Mouse (Mus musculus) retina, postnatal 7 days (tissue): Measurements from ENCODE around the gene Ankrd13b.
"Not testable (repeated sequence)": the region's sequence is repeated elsewhere in the genome, so short reads cannot be mapped to it uniquely, and the experiment has no call there.

ENCODE experiments used
- DNase-seq: peaks from one replicate; pipeline ENCODE4 v3.0.0-alpha.2; 2012; ENCODE audit warnings: low read depth, low spot score

The Ankrd13b gene

GRCm38 (mm10) chr11:77489591-77490235 lies at the start of gene Ankrd13b:
Ankrd13b (minus strand) TSS chr11:77489678.
- peak; percentile 67 for DNase-seq

GRCm38 (mm10) chr11:77532202-77532846 lies 42.8 kb upstream of the Ankrd13b start:
- DNase-seq = no peak

DNA sequence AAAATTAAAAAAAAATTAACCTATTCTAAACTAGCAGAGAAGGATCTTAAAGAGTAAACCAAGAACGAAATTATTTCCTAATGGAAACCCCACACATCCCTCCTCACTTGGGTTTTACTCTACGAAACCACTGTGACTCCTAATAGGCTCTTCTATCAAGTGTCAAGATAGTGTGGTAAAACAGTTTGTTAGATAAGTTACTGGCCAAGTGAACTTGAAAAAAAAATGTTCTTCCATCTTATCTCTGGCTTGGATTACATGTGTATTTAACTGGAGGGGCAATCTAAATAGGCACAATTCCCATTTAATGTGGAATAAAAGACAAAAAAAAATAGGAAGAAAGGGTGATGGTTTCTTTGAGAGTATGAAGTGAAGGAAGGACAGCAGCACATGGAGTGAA lies 41.4 kb upstream of the Ankrd13b start:
- DNase-seq = no peak

DNA sequence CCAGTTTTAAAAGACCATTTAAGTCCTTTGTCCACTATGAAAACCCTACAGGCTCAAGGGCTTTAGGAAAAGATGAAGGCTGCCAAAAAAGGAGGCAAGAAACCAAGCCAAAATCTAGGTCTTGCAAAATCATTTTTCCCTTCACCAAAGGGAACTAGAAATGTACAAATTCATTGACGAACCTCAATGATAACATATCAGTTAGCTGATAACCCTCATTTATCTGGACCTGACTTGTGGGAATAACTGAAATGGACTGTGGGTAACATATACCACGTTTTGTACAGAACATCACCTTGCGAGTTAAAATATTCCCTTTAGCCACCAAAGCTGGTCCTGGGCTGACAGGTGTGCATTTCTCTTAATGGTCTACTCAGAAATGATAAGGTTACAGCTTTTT lies 40.2 kb upstream of the Ankrd13b start:
- DNase-seq = no peak

GRCm38 (mm10) chr11:77528420-77528819 lies 38.9 kb upstream of the Ankrd13b start:
- DNase-seq = not testable (repeated sequence)

- no peak for DNase-seq
Observed at GRCm38 (mm10) chr11:77525804-77526486, 36.5 kb upstream of the Ankrd13b start.

DNA sequence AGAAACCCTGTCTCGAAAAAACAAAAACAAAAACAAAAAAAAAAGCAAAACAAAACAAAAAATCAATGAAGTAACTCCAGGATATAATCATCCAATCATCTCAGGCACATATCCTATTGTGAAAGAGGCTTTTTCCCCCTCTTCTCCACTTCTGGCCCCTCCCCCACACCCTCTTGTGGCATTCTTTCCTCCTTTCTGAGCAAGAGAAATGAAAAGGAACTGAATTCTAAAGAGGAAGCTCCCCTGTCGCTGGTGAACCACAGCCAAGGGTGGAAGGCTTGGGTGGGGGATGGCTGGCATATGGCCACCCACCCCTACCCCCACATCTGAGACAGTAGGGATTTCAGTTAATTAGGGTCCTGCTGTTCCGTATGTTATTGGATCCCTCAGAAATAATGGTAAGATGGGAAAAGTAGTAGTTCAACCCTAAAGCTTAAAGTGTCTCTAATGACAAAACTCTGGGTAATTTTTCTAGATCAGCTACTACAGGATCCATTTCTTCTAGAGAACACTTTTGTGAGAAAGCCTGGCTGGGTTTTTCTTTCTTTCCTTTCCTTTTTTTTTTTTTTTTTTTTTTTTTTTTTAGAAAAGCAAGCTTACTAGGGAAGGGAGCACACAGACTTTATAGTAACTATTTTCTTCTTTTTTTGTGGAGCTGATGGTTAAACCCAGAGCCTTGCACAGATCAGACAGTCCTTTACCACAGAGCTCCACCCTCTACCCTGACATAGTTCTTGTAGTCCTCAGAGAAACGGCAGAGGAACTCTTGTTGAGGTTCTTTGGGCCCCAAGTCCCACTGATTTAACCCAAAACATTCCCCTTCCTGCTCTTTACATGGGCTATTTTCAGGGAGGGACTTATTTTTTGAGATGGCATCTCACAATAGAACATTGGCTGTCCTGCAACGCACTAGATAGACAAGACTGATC lies 31.4 kb upstream of the Ankrd13b start:
- DNase-seq = no peak

- DNase-seq = no peak
Observed at GRCm38 (mm10) chr11:77519043-77519442, 29.6 kb upstream of the Ankrd13b start, which contains the start of gene Gm10392. Gm10392 (minus strand) TSS chr11:77519198.

DNA sequence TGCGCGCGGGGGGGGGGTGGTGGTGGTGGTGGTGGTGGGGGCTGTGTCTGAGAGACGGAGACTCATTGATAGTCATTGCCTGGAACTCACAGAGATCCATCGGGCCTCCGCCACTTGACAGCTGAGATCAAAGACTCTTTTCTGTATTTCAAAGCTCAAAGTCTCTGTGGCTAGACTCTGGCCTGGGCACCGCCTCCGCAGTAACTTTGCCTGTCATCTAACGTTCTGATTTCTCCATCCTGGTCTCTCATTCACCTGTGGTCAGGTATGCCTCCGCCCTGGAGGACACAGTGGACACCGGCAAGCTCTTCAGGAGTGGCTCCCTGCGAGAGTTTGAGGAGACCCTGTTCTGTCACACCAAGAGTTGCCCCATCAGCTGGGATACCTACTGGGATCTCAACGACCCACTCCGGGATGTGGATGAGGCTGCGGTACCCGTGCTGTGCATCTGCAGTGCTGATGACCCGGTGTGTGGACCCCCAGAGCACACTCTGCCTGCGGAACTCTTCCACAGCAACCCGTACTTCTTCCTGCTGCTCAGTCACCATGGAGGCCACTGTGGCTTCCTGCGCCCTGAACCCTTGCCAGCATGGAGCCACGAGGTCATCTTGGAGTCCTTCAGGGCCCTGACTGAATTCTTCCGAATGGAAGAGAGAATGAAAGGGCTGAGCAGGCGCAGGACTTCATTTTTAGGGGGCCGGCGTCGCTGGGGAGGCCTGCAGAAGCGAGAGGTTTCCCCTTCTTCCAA lies 28.7 kb upstream of the Ankrd13b start:
- no peak for DNase-seq

DNA sequence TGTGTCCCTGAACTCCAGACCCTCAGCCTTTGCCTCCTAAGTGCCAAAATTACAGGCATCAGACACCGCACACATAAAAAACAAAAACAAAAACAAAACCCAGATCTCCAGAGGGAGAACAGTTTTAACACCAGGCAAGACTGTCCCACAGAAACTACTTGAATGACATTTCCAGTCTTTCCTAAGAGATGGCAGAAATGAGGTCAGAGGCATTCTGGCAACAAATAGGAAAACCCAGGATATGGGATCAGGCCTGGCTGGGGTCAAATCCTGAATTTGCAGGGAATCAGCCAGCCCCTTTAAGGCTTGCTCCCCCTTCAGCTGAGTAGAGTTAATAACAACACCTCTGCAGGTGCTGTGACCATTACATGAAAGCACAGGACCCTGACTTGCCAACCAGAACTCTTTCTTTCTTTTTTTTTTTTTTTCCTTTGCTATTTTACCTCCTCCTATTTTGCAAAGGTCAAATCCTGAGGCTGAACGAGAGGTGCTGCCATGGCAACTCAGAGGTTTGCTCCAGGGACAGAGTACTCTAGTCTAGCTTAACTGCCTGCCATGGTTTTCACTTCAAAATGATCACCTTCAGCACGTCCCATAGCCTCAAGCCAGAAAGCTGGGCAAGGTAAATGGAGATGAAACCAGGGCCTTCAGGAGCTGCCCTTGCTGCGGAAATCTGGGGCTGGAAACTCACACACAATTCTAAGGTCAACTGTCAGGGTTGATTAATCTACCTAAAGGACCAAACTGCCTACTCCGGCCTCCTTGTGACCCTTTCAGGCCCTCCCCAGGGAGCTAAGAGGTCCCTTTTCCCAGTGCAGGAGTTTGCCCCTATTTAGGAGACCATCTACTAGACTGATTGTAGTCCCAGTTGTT lies 27.3 kb upstream of the Ankrd13b start:
- no peak for DNase-seq

DNA sequence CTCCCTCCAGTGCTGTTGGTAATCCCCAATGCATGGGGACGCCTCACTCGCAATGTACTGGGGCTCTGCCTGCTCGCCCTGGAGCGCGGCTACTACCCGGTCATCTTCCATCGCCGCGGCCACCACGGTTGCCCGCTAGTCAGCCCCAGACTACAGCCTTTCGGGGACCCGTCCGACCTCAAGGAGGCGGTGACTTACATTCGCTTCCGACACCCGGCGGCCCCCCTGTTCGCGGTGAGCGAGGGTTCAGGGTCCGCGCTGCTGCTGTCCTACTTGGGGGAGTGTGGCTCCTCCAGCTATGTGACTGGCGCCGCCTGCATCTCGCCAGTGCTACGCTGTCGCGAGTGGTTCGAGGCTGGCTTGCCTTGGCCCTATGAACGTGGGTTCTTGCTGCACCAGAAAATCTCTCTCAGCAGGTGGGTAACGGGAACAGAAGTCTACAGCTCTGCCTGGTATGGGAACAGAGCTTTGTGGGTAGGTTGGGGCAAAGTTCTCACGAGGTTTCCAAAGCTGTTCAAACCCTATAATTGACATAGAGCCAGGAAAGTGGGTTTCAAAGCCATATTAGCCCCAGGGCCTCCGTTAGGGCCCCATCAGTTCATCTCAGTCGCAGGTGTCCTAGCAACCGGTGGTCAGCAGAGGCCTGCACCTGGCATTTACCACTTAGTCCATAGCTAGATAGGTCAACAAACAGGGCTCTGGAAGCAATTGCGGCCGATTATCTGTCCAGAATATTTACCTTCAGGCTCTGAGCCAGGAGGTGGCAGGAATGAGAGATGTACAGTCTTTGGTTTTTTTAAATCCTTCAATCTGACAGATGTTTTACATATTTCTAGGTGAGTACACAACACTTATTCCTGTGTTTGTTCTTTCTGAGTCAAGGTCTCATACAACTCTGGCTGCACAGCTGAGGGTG lies 26.4 kb upstream of the Ankrd13b start, which contains the start of gene Trp53i13:
TSS of gene Trp53i13 (minus strand) at position 344 of the 916 bp plus-strand sequence.
- DNase-seq = no peak

DNA sequence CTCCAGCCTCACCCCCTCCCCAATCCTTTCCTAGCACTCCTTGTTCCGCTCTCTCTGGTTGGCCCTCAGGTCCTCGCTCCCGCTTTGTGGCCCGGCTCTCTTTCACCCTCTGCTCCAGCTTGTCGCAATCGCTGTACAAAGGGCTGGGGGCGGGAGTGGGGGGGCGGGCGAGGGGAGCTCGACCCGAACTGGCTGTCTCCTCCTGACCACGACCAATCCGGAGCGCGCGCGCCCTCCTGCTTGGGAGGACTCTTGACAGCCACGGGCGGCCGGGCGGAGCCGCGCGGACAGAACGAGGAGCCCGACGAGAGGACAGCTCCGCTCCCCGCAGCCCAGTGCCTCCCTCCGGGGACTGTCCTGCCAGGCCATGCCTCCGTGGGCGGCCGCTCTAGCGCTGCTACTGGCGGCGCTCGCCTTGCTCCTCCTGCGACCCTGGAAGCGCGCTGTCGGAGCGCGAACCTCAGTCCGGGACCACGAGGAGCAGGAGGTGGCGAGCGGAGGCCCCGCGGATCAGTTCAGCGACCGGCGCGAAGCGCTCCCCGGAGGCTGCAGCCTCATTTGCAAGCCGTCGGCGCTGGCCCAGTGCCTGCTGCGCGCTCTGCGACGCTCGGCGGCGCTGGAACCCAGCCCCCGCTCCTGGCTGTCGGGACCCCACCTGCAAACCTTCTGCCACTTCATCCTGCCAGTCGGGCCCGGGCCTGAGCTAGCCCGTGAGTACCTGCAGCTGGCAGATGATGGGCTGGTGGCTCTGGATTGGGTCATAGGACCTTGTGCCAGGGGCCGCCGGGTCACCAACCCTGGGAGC lies 25.6 kb upstream of the Ankrd13b start, which contains the start of gene Abhd15:
TSS of gene Abhd15 (plus strand) at position 290 of the 805 bp plus-strand sequence.
- no peak for DNase-seq

- DNase-seq = no peak
Observed at GRCm38 (mm10) chr11:77514281-77514831, 24.9 kb upstream of the Ankrd13b start.

GRCm38 (mm10) chr11:77513811-77514170 lies 24.3 kb upstream of the Ankrd13b start:
- no peak for DNase-seq

DNA sequence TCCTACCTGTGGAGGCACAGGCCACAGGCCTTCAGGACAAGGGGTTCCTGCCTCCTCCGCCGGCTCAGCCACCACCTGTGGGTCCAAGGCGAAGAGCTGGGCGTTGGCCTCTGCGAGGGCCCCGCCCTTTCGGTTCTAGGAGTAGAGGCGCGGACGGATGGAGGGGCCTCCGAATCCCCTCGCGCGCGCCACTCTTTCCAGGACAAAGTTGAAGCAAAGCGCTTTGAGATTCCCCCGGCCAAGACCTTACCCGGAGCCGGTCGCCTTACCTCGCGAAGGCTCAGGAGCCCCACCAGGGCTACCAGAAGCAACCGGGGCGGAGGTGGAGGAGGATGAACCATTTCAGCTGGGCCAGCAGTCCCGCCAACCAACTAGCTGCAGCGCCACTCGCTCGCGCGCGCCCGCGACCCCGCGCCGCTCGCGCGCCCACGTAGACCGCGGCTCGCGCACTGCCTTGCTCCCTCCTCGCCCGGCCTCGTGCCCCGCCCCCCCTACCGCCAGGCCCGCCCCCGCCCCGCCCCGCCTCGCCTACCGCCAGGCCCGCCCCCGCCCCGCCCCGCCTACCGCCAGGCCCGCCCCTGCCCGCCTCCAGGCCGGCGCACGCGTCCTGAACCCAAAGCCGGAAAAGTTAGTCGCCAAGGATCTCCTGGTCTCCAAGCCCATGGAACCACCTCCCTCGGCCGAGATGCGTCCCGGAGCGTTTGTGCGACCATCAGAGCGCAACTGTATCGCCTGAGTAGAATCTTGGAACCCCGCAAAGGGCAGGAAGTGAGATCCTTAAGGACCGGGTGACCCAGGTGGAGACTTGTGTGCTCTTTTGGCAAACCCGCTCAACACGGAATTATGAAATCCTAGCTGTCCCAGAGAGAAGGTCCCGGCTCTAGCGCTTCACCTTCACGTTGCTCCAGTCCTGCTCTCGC lies 23.7 kb upstream of the Ankrd13b start:
- peak; percentile 72 for DNase-seq

DNA sequence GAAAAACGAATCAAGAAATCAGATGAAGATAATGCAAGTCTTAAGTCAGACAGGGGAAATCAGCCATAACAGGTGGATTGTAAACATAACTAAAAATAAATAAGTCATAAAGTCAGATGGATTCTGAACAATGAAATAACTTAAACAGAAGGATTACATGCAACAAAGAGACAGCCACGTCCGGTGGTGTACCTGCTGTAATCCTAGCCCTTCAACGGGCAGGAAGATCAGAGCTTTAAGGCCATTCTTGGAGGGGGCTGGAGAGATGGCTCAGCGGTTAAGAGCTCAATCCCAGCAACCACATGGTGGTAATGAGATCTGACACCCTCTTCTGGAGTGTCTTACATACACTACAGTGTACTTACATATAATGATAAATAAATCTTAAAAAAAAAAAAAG lies 21.9 kb upstream of the Ankrd13b start:
- DNase-seq = no peak
